Mouse (Mus musculus): ENCODE results near the gene Atxn7l2. TPM values are rescaled to one million over a fixed set of nuclear protein-coding genes. Genes with fewer than 3 reads are reported as not detected.

Atxn7l2 gene
- polyA plus RNA-seq, 1 experiment from 2014 or later: 8.9 TPM

DNA sequence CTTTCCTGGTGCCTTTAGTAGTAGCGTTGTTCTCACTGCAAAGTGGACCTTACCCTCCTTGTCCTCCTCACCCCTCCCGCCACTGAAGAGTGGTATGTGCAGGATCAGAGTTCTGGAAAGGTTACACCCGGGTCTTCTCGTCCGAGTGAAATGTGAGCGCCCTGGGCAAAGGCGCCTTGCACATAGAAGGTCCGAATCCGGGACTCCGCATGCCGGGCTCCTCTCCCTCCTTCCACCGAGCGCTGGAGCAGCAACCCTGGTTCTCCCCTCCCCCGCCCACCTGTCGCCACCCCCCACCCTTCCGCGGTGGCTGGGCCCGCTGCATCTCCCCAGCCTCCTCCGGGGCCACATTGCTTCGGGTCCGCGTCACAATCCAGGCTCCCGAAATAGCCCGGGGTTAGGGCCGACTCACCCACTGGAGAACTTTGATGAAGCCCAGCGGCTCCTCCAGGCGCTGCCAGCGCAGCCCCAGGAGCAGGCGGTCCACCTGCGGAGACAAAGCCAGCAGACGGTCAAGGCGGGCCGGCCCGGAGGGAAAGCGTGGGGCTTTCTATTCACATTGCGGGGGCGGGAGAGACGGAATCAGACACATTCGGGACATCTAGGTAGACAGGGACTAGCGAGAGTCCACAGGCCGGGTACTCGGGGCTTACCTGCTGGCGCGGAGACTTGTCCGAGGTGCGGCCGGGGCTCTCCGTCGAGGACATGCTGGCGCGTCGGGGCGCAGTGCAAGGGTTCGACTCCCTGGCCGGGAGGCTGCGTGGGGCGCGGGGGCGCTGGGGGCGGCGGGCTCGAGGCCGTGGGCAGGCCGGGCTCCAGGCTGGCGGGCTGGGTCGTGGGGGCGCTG lies 15.2 kb upstream of the Atxn7l2 start:
- peaks cover 72% of the 10 kb centered on the region for H3K27me3 ChIP-seq (replicated peaks)
- WGBS: 2% methylated on average over 66 of the region's 67 CpGs
- ATAC-seq (ENCODE audit: insufficient number of reproducible peaks, low FRiP score): 0 out of 2 replicates have a peak, but pooled peaks have one; percentile 42

DNA sequence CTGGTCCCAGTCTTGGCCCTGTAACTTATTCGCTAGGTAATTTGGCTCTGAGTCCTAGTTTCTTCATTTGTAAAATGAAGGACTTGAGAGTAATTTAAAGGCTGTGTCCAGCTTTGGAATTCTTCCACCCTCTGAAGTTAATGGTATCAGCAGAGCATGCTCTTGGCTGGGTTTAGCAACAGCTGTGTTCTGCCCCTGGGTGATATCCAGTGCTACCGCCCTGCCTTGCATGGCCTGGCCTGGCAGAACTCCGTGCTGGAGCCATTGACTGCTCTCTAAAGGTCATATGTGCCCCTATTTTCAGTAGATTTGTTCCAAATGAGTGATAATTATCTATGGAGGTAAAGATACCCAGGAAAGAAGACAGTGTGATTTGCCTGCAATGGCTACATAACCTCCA lies 9.9 kb upstream of the Atxn7l2 start:
- Histone ChIP-seq H3K27ac (ENCODE audit: poor library complexity, severe bottlenecking) (no peak overlapping the region), H3K4me2 (no peak overlapping the region), H3K4me1 (replicated peaks) (no peaks in the 10 kb centered on the region), H3K36me3 (no peaks in the 10 kb centered on the region), H3K4me3 (no peak overlapping the region), H3K9ac (no peak overlapping the region), H3K27me3 (replicated peaks) (peaks cover 57% of the 10 kb centered on the region), H3K9me3 (replicated peaks) (no peaks in the 10 kb centered on the region)
- 67% methylated on average over 3 of the region's 3 CpGs for WGBS
- ATAC-seq (ENCODE audit: insufficient number of reproducible peaks, low FRiP score): no peak

More for the DNA sequence above, 15.2 kb upstream of the Atxn7l2 start:
- Histone ChIP-seq H3K9me3 (replicated peaks) (no peaks in the 10 kb centered on the region), H3K4me1 (replicated peaks) (peaks cover 10% of the 10 kb centered on the region; the same call in 1 of the 2 replicates), H3K27ac (ENCODE audit: poor library complexity, severe bottlenecking) (no peak overlapping the region), H3K9ac (peak overlapping the region; percentile 63), H3K36me3 (no peaks in the 10 kb centered on the region), H3K4me3 (peak overlapping the region; percentile 57), H3K4me2 (peak overlapping the region; percentile 92)

DNA sequence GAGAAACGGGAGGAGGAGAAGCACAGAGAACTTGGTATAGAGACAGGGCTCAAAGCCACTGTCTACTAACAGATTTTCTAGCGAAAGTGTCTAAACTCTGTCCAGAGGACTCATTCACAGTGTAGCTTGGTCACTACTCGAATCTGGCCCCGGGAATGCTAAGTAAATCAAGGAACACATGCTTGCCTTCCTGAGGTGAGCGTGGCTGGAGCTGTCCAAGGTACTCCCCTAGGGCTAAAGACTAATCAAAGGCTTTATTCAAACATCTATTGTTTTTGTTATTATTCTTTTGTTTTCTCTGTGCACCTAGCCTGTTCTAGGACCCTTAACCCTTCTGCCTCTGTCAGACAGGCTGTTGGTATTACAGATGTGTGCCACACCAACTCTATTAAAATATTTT lies 4.0 kb upstream of the Atxn7l2 start:
- Histone ChIP-seq H3K9me3 (replicated peaks) (no peaks in the 10 kb centered on the region), H3K4me1 (replicated peaks) (peaks cover 3% of the 10 kb centered on the region; the same call in 1 of the 2 replicates), H3K9ac (no peak overlapping the region), H3K4me2 (no peak overlapping the region), H3K4me3 (no peak overlapping the region), H3K36me3 (no peaks in the 10 kb centered on the region), H3K27ac (ENCODE audit: poor library complexity, severe bottlenecking) (no peak overlapping the region), H3K27me3 (replicated peaks) (peaks cover 30% of the 10 kb centered on the region)
- 9% methylated on average over 5 of the region's 5 CpGs for WGBS
- ATAC-seq (ENCODE audit: insufficient number of reproducible peaks, low FRiP score): no peak

DNA sequence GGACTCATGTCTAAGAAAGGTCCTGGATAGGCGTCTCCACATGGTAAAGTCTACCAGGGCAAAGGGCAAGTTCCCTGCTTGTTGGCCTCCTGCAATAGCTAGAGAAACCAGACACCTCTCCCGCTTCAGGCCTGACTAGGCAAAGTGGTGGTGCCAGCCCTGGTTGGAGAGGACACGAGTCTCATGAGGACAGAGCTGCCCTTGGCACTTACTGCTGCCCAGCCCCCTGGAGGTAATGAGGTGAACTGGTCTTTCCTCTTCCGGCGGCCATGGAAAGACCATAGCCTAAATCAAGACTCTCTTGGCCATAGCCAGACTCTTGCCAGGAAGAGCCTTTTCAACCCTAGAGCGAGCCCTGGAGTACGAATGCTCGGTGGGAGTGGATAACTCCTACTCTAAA lies 1.7 kb upstream of the Atxn7l2 start:
- Histone ChIP-seq H3K9me3 (replicated peaks) (no peaks in the 10 kb centered on the region), H3K4me2 (no peak overlapping the region), H3K36me3 (peaks cover under 1% of the 10 kb centered on the region; the same call in 1 of the 2 replicates), H3K4me1 (replicated peaks) (peaks cover 13% of the 10 kb centered on the region), H3K27ac (ENCODE audit: poor library complexity, severe bottlenecking) (no peak overlapping the region), H3K27me3 (replicated peaks) (peaks cover 26% of the 10 kb centered on the region), H3K4me3 (no peak overlapping the region), H3K9ac (no peak overlapping the region)
- WGBS: 77% methylated on average over 8 of the region's 8 CpGs
- ATAC-seq (ENCODE audit: insufficient number of reproducible peaks, low FRiP score): no peak

DNA sequence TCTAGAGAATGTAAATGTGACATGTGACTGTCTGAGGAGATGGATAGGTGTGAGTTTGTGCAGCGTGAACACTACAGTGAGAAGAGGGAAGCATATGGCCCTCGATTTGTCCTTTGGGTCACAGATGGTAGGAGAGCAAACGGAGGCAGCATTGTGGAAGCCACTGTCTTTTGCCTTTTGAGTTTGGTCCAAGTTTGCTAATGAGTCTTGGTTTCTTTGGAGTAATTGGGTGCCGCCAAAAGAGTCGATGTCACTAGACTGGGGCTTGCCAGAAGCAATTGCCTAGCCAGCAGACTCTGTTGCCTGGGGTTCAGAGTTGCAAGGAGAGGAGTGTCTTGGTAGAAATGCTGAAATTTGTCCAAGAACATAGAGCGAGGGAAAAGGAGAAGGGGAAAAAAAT lies 1.1 kb upstream of the Atxn7l2 start:
- H3K9me3 ChIP-seq (replicated peaks): no peaks in the 10 kb centered on the region
- no peak overlapping the region for H3K9ac ChIP-seq
- peaks cover 25% of the 10 kb centered on the region for H3K27me3 ChIP-seq (replicated peaks)
- H3K27ac ChIP-seq (ENCODE audit: poor library complexity, severe bottlenecking): no peak overlapping the region
- WGBS: 80% methylated on average over 6 of the region's 6 CpGs
- H3K4me3 ChIP-seq: no peak overlapping the region
- peaks cover 13% of the 10 kb centered on the region for H3K4me1 ChIP-seq (replicated peaks)
- no peak overlapping the region for H3K4me2 ChIP-seq
- ATAC-seq (ENCODE audit: insufficient number of reproducible peaks, low FRiP score): no peak
- H3K36me3 ChIP-seq: peaks cover 6% of the 10 kb centered on the region

DNA sequence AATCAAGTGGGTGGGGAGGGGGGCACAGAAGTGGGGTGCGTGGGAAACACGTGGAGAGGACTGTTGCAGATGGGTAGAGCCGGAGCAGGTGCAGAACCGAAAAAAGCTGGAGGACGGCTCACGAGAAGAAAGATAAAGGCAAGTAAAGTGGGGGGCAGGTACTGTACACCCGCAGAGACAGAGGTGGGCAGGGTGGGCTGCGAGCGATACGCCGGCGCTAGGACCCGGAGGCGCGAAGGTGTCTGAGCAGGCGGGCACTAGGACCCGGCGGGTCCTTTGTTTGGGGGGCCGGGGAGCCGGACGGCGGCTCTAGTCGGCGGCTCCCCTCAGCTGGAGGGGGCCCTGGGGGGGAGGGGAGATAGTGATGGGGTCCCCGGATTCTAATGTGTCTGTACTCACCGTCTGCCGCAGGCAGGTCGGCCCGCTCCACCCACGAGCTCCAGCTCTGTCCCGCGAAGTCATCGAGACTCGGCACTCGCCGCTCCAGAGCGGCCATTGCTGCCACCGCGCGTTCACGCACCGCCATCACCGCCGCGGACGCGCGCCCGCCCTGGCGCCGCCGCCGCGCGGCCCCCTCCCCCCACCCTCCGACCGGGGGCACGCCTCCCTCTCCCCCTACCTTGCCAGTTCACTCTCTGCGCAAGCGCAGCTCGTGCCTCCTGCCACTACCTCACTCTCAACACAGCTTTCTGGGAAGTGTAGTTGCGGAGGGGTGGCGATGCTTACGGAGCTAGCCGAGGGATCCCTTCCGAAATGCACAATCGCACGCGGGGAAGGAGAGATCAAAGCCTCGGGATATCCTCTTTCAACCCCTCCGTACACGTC lies 576 bp downstream of the Atxn7l2 start:
- under 1% methylated on average over 70 of the region's 72 CpGs for WGBS
- peaks cover 23% of the 10 kb centered on the region for H3K36me3 ChIP-seq
- ATAC-seq (ENCODE audit: insufficient number of reproducible peaks, low FRiP score): peak; percentile 96
- H3K9me3 ChIP-seq (replicated peaks): no peaks in the 10 kb centered on the region
- H3K27me3 ChIP-seq (replicated peaks): peaks cover 17% of the 10 kb centered on the region; the same call in 1 of the 2 replicates
- H3K4me1 ChIP-seq (replicated peaks): peaks cover 13% of the 10 kb centered on the region
- peak overlapping the region; percentile 72 for H3K4me3 ChIP-seq
- peak overlapping the region; percentile 91 for H3K4me2 ChIP-seq
- peak overlapping the region; percentile 90 for H3K9ac ChIP-seq
- peak overlapping the region; percentile 90 for H3K27ac ChIP-seq (ENCODE audit: poor library complexity, severe bottlenecking)

DNA sequence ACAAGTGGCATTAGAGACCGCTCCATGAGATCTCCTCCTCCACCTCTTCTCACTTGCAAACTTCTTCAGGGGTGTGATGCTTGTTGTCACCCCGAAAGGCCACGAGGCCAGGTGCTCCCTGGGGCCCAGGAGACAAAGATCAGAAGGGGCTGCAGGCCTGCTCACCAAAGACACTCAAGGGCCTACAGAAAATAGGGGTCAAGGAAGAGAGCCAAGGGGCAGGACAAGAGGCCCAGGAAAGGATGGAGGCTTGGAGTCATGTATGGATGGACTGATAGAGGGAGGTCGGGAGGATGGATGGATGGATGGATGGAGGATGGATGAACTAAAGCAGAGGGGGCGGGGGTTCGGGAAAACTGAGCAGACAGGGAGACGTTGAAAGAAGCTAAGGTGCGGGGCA lies 1.2 kb downstream of the Atxn7l2 start:
- no peak overlapping the region for H3K27ac ChIP-seq (ENCODE audit: poor library complexity, severe bottlenecking)
- peak overlapping the region; percentile 90 for H3K9ac ChIP-seq
- no peaks in the 10 kb centered on the region for H3K9me3 ChIP-seq (replicated peaks)
- H3K4me3 ChIP-seq: peak overlapping the region; percentile 72
- H3K36me3 ChIP-seq: peaks cover 29% of the 10 kb centered on the region
- WGBS: 10% methylated on average over 8 of the region's 8 CpGs
- H3K27me3 ChIP-seq (replicated peaks): peaks cover 17% of the 10 kb centered on the region; the same call in 1 of the 2 replicates
- H3K4me1 ChIP-seq (replicated peaks): peaks cover 13% of the 10 kb centered on the region
- peak overlapping the region; percentile 91 for H3K4me2 ChIP-seq
- ATAC-seq (ENCODE audit: insufficient number of reproducible peaks, low FRiP score): peak; percentile 2; the same call in 1 of the 2 replicates

DNA sequence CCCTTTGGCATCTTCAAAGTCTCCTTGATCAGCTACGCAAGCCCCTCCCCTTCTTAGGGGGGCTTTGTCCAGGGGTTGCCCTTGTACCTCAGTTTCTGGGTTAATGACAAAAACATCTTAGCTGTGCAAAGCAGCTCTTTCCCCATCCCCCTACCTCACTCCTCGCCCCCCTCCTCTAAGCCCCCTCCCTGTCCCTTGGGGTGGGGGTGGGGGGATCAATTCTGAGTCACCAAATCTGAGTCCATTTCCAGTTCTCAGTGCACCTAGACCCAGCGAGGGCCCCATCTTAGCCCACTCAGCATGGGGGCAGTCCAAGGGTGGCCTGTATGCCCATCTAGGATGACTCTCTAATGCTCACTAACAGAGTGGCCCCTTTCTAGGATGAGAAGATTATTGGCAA lies 1.7 kb downstream of the Atxn7l2 start:
- Histone ChIP-seq H3K36me3 (peaks cover 32% of the 10 kb centered on the region), H3K9ac (peak overlapping the region; percentile 90), H3K4me1 (replicated peaks) (peaks cover 13% of the 10 kb centered on the region), H3K27me3 (replicated peaks) (peaks cover 14% of the 10 kb centered on the region; the same call in 1 of the 2 replicates), H3K4me2 (peak overlapping the region; percentile 91), H3K9me3 (replicated peaks) (no peaks in the 10 kb centered on the region), H3K4me3 (peak overlapping the region; percentile 72; the same call in 1 of the 2 replicates), H3K27ac (ENCODE audit: poor library complexity, severe bottlenecking) (no peak overlapping the region)
- WGBS: 79% methylated on average over 3 of the region's 3 CpGs
- ATAC-seq (ENCODE audit: insufficient number of reproducible peaks, low FRiP score): no peak

DNA sequence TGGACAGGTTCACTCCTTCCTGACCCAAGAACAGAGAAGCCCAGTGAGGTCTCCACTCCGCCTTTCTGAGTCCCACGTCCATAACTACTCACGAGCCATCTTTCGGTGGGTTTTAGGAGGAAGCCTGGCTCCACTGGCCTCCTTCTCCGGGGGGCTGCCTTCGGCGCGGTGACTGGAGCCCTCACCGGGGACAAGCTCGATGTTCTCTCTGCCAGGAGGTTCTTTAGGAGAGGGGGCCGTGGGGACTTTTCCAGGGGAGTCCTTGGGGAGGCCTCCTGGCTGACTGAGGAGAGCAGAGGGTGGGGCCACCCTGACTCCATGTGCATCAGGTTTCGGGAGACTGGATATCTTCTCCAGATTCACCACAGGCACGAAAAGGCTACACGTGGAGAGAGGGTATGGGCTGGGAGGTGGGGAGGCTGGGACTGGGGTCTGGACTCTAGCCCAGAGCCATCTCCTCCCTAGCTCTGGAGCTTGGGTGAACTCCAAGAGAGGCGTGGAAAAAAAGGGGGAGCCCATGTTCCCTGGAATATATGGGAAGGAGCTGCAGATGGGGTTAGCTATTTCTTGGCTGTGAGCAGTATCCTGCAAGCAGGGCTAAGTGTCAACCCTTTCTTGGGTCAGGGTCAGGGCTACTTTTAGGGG lies 3.9 kb downstream of the Atxn7l2 start:
- peaks cover 13% of the 10 kb centered on the region for H3K4me1 ChIP-seq (replicated peaks)
- H3K27me3 ChIP-seq (replicated peaks): no peaks in the 10 kb centered on the region
- no peak overlapping the region for H3K4me3 ChIP-seq
- ATAC-seq (ENCODE audit: insufficient number of reproducible peaks, low FRiP score): no peak
- peaks cover 50% of the 10 kb centered on the region for H3K36me3 ChIP-seq
- H3K4me2 ChIP-seq: no peak overlapping the region
- 89% methylated on average over 15 of the region's 15 CpGs for WGBS
- no peak overlapping the region for H3K27ac ChIP-seq (ENCODE audit: poor library complexity, severe bottlenecking)
- H3K9me3 ChIP-seq (replicated peaks): no peaks in the 10 kb centered on the region
- no peak overlapping the region for H3K9ac ChIP-seq

DNA sequence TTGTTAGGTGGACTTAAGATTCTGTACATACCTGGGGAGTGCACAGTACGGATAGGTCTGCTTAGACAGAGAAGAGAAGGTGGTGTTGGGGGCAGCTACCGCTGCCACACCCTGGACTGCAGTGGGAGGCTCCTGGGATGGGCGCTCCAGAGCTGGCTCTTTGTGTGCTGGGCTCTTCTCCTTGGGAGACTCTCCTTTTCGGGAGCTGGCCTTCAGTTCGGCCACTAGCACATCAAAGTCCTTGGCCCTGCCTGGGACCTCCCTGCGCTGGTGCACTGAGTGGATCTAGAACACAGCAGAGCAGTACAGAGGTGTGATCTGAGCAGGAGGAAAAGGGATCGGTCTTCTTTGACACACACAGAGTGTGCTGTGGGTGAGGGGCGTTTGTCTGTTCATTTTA lies 5.1 kb downstream of the Atxn7l2 start:
- H3K4me3 ChIP-seq: no peak overlapping the region
- no peaks in the 10 kb centered on the region for H3K9me3 ChIP-seq (replicated peaks)
- H3K9ac ChIP-seq: no peak overlapping the region
- H3K27me3 ChIP-seq (replicated peaks): no peaks in the 10 kb centered on the region
- WGBS: 85% methylated on average over 8 of the region's 8 CpGs
- peaks cover 15% of the 10 kb centered on the region for H3K4me1 ChIP-seq (replicated peaks)
- peaks cover 52% of the 10 kb centered on the region for H3K36me3 ChIP-seq
- ATAC-seq (ENCODE audit: insufficient number of reproducible peaks, low FRiP score): no peak
- H3K27ac ChIP-seq (ENCODE audit: poor library complexity, severe bottlenecking): no peak overlapping the region
- H3K4me2 ChIP-seq: no peak overlapping the region

DNA sequence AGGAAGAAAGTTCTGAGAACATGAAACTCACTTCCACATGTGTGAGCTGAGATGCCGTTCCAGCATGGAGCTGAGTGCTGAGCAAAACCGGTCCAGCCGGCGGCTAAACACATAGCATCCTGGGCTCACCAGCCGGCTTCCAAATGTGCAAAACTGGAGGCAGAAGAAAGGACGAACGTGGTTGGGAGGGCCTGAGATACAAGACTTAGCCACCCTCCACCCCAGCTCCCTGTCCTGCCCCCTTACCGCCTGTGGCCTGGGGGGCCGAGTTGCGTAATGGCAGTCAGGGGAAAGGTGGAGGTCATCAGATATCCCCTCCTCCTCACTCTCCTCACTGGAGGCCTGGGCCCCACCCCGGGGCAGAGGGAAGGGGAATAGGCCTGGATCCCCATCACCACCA lies 6.3 kb downstream of the Atxn7l2 start:
- Histone ChIP-seq H3K27ac (ENCODE audit: poor library complexity, severe bottlenecking) (no peak overlapping the region), H3K4me2 (no peak overlapping the region), H3K4me1 (replicated peaks) (peaks cover 19% of the 10 kb centered on the region), H3K4me3 (no peak overlapping the region), H3K27me3 (replicated peaks) (no peaks in the 10 kb centered on the region), H3K9ac (no peak overlapping the region), H3K9me3 (replicated peaks) (no peaks in the 10 kb centered on the region), H3K36me3 (peaks cover 52% of the 10 kb centered on the region)
- 86% methylated on average over 11 of the region's 11 CpGs for WGBS
- no peak for ATAC-seq (ENCODE audit: insufficient number of reproducible peaks, low FRiP score)

Data from heart, embryonic 12.5 days (tissue).